Mouse (Mus musculus) ES-E14 (cell line): ENCODE results near the gene Gm21915.

Source experiments
- ZC3H11A ChIP-seq: IDR thresholded peaks from 2 replicates; pipeline ENCODE4 v1.6.1; 2012; ENCODE audit warnings: low read depth, mild to moderate bottlenecking, inconsistent platforms, low read length, borderline replicate concordance
- ZNF384 ChIP-seq: IDR thresholded peaks from 2 replicates; pipeline ENCODE4 v1.6.1; 2012; ENCODE audit warnings: low read depth, low read length, inconsistent platforms

DNA sequence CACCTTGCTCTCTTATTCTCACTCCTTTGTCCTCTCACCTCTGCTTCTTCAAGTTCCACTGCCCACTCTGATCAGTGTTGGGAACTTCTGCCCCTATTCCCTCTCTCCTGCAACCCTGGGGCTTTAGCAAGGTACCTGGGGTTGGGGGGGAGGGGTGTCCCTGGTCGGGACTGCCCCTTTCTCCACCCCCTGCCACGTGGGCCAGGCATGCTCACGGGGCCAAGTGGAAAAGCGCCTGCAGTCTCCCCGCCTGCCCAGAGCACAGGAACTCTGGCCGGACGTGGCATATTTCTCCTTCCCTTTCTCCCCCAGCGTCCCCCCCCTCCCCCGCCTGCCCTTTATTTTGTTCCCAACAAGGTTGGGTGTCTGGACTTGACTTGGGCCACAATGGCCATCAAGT lies 17.7 kb upstream of the Gm21915 start:
- TF ChIP-seq ZNF384 (no peak), ZC3H11A (no peak)
